Mouse (Mus musculus) frontal cortex, postnatal 14 days (tissue): ENCODE measurements at regions not wholly inside any gene's neighbourhood (a gene's known extent, or its start where the extent isn't known, plus 50 kb on each side); places are given as distances from the start of the nearest gene placed in this dataset.

Source experiments
- DNase-seq, 2 experiments: peaks; one replicate each; pipeline ENCODE4 v3.0.0; 2022; ENCODE audit warnings: low spot score in 2 of 2

GRCm38 (mm10) chr9:112725103-112725502, 489.4 kb upstream of the Arpp21 start:
- no peak for DNase-seq

GRCm38 (mm10) chr9:112723346-112723745, 487.6 kb upstream of the Arpp21 start:
- DNase-seq = no peak

- DNase-seq = no peak
These were observed 486.8 kb upstream of the Arpp21 start for GRCm38 (mm10) chr9:112722501-112722900.

DNA sequence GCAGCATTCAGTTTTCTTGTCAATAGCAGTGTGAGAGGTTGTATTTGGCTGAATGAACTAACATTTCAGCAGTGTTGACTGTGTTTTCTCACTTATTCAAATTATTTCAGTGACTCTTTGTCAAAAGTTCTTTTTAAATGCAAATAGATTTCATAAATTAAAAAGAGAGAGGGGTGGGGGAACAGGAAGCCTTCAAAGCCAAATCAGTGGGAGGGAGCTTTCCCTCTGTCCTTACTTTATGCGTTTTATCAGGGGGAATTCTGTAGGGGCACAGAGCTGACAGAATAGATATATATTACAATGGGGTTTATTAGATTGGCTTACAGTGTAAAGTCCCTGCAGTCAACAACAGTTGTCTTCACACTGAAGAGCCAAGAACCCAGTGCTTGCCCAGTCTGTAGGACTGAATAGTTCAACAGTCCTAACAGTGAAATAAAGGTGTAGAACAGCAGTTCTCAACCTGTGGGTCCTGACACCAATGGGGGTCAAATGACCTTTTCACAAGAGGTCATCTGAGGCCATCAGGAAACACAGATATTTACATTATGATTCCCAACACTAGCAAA, 479.5 kb upstream of the Arpp21 start:
- DNase-seq = no peak

DNA sequence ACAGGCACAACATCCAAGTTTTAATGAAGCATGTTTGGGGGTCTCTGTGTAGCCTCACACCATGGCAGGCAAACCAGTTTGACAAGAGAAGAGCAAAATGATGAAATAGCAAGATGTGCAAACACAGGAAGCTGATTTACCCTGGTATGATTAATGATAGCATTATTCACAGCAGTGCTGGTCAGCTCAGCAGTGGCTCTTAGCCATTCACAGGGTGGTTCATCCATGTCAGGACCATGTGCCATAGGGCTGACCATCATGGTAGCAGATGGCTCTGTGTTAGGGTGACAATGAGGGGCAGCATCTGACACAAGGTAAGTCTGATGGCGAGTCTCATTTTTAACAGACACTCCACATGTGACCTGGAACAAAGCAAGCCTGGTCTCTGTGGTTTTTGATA, 443.1 kb upstream of the Arpp21 start:
- DNase-seq = no peak

DNA sequence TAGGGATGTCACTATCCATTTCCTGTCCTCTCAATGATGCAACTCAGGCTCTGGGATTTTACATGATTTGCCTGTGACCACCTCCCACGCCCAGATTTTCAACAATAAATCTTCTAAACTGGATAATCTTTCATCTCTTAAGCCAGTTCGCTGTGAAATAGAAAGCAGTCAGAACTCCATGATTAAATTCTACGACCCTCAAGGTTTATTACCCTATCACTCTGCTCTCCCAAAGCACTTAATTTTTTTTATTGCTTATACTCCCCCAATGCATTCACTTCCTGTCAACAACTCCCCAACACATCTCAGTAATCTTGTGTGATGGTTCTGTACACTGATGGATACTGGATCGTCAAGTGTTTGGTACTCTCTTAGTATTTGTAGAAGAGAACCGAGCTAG, 439.5 kb upstream of the Arpp21 start:
- DNase-seq = no peak
